Mouse (Mus musculus) olfactory bulb, adult 2 months (tissue): ENCODE measurements at regions not wholly inside any gene's neighbourhood (a gene's known extent, or its start where the extent isn't known, plus 50 kb on each side); places are given as distances from the start of the nearest gene placed in this dataset.
"Not testable (repeated sequence)": the region's sequence is repeated elsewhere in the genome, so short reads cannot be mapped to it uniquely, and the experiment has no call there.

Experiments
- H3K27ac ChIP-seq: fragments of 200-500 bp; 2 replicates; pipeline ENCODE4 v1.5.1; 2012; ENCODE audit warnings: low read depth, low read length; ENCODE audit not compliant: insufficient read depth
- H3K4me1 ChIP-seq: fragments of 200-500 bp; 2 replicates; pipeline ENCODE4 v1.6.1; 2012; ENCODE audit warnings: low read length; ENCODE audit not compliant: control insufficient read depth, insufficient read depth
- H3K4me3 ChIP-seq: fragments of 200-500 bp; 2 replicates; pipeline ENCODE4 v1.5.1; 2012; ENCODE audit warnings: mild to moderate bottlenecking, low read depth, low read length, moderate library complexity; ENCODE audit not compliant: insufficient read depth
- CTCF ChIP-seq: fragments of 200-500 bp; IDR thresholded peaks from 2 replicates; pipeline ENCODE4 v1.5.1; 2012; ENCODE audit warnings: low read depth, mild to moderate bottlenecking, low read length, moderate library complexity; ENCODE audit not compliant: insufficient read depth
- POLR2A ChIP-seq: fragments of 200-500 bp; IDR thresholded peaks from 2 replicates; pipeline ENCODE4 v1.6.1; 2012; ENCODE audit warnings: mild to moderate bottlenecking, low read depth, low read length, moderate library complexity; ENCODE audit not compliant: insufficient read depth
- WGBS: fragments of 180-500 bp; shearing (Covaris S2); methylation state at CpG from one replicate; pipeline ENCODE4 v1.1.7; 2018; 5-methylcytosine and 5-hydroxymethylcytosine counted together

DNA sequence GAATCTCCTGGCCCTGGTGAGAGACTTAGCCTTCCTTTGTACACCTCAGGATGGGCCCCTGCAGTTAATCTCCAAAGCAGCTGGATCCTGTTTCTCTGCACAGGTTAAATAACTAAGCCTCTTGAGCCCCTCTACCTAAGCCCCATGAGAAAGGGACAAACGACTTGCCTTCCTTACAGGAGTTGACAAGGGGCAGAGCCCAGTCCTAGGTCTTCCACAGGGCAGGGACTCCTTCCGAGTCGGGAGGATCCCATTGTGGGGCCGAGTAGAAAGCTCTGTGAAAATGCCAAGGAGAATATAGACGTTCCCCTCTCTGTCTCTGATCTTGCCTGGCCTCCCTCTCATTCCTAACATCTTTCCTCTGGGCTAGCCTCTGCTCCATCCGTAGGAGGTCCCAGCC is 118.7 kb upstream of the Cpsf6 start:
- peaks cover 3% of the 10 kb centered on the region; the same call in 1 of the 2 replicates for H3K4me1 ChIP-seq
- H3K27ac ChIP-seq, result no peak overlapping the region
- 73% methylated on average over 6 of the region's 6 CpGs for whole genome bisulfite sequencing
- H3K4me3 ChIP-seq, result no peak overlapping the region
- TF ChIP-seq POLR2A, result no peak
- TF ChIP-seq CTCF, result no peak

DNA sequence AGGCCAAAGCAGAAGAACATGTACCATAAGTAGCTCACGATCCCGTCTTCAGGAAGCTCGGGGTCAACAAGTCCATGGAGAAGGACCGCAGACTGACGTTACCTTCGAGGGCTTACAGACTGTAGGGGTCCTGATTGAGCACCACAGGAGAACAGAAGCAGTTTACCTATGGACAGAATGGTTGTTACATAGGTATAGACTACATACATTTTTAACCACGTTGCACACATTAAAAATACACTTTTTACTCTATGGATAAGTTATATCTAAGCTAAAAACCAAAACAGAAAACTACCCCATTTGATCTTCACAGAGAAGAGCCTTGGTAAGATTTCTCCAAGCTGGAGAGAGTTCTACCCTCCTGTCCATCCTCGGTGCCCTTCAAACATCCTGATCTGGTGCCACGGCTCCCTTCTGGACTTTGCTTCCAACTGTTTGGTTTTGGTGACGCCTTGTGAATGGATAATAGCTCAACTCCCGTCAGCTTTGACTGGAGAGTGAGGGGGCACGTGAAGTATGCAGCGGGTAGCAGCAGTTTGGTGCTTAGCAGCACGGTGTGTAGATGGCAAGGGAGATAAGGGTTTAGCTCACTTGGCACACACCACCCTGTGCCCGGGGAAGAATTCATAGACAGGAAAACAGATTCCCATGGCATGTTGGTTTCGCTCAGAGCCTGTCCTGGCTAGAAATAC is 117.9 kb upstream of the Cpsf6 start:
- H3K4me1 ChIP-seq, result peaks cover 3% of the 10 kb centered on the region; the same call in 1 of the 2 replicates
- TF ChIP-seq CTCF, result no peak
- no peak for TF ChIP-seq POLR2A
- no peak overlapping the region for H3K27ac ChIP-seq
- H3K4me3 ChIP-seq, result no peak overlapping the region
- 80% methylated on average over 16 of the region's 16 CpGs for WGBS

DNA sequence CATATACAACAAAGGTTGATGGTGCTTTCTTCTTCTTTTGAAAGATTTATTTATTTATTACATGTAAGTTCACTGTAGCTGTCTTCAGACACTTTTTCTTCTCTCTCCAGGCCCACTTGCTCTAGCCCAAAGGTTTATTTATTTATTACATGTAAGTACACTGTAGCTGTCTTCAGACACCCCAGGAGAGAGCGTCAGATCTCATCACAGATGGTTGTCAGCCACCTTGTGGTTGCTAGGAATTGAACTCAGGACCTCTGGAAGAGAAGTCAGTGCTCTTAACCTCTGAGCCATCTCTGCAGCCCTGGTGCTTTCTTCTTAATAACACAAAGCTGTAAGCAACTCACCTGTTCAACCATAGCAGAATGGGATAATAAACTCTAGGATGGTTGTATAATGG is 117.3 kb upstream of the Cpsf6 start:
- WGBS, result 97% methylated on average over 1 of the region's 1 CpGs

DNA sequence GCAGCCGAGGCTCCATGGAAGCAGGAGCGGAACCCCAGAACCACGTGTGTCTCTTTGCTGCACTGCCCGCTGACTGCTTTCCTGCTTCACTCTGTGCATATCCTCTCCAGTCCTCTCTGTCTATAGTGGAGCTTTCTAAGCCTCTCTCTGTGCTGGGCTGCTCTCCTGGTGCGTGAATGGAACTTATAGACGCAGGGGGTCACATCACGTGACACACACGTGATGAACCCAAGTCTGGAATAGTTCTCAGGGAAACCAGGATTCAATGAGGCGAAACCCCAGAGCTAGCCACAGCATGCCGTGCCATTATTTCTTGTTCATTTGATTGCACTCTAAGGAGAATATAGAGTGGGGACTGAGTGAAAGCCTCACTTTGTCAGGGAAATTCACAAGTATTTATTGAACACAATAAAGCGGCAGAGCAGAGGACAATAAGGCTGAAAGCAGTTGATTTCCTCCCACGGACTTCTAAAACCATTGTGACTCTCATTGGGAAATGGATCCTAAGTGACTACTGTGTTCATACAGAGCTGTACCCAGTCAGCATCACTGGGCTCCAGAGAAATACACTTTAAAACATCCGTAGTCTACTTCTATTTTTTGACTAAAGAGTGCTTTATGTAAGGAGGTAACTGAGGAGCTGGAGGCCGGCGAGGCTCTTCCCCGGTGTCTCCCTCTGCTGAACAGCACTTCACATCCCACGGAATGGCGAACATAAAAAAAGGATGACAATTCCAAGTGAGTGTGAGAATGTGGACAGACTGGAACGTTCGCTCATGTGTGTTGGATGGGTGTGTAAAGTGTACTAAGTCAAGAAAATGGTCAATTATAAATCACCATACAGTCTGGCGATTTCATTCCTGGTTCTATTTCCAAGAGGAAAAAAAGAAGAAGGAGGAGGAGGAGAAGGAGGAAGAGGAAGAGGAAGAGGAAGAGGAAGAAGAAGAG is 116.5 kb upstream of the Cpsf6 start:
- 48% methylated on average over 21 of the region's 21 CpGs for whole genome bisulfite sequencing

More for the DNA sequence above, 117.3 kb upstream of the Cpsf6 start:
- not testable (repeated sequence) for H3K4me3 ChIP-seq, H3K4me1 ChIP-seq, H3K27ac ChIP-seq

DNA sequence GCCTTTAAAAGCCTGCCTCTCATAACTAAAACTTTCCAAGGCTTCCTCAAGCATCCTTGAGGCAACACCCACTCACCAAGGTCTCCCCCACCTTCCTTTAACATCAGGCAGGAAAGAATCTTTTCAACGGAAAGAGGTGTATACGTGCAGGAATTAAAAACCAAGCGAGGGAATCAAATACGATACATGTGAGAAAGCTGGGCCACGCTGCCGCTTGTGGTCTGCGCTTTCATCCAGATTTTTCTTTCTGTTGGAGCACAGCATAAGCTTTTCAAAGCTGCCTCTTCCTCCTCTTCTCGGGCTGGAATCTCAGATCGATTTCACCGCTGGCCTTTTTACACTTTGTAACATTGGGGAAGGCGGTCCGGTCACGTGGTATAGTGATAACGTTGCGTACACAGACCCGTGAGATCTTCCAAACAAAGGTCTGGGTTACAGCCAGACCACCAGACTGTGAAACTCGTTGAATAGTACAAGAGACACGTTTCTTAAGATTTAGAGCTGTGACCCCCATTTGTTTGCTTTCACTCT is 114.4 kb upstream of the Cpsf6 start:
- peaks cover 3% of the 10 kb centered on the region; the same call in 1 of the 2 replicates for H3K4me1 ChIP-seq
- TF ChIP-seq POLR2A (no peak), CTCF (no peak)
- 50% methylated on average over 18 of the region's 18 CpGs for WGBS
- no peak overlapping the region for H3K27ac ChIP-seq
- no peak overlapping the region for H3K4me3 ChIP-seq

More for the DNA sequence above, 116.5 kb upstream of the Cpsf6 start:
- H3K4me3 ChIP-seq, result no peak overlapping the region
- H3K4me1 ChIP-seq, result peaks cover 3% of the 10 kb centered on the region; the same call in 1 of the 2 replicates
- TF ChIP-seq POLR2A (no peak), CTCF (no peak)
- no peak overlapping the region for H3K27ac ChIP-seq

DNA sequence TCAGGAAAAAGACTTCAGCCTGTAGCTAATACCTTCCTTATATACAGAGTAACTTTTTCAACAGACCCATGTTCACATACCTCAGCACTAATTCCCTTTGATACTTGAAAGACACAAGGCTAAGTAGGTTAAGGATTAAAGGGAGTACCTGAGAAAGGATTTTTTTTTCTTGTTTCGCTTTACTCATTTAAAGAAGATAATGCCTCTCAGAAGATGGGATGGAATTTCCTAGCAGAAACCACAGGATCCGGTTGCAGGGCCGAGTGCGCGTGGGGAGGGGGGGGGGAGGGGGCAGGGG is 114.0 kb upstream of the Cpsf6 start:
- no peak overlapping the region for H3K27ac ChIP-seq
- peaks cover 3% of the 10 kb centered on the region; the same call in 1 of the 2 replicates for H3K4me1 ChIP-seq
- WGBS, result 54% methylated on average over 4 of the region's 5 CpGs
- no peak overlapping the region for H3K4me3 ChIP-seq
- no peak for TF ChIP-seq POLR2A
- no peak for TF ChIP-seq CTCF

DNA sequence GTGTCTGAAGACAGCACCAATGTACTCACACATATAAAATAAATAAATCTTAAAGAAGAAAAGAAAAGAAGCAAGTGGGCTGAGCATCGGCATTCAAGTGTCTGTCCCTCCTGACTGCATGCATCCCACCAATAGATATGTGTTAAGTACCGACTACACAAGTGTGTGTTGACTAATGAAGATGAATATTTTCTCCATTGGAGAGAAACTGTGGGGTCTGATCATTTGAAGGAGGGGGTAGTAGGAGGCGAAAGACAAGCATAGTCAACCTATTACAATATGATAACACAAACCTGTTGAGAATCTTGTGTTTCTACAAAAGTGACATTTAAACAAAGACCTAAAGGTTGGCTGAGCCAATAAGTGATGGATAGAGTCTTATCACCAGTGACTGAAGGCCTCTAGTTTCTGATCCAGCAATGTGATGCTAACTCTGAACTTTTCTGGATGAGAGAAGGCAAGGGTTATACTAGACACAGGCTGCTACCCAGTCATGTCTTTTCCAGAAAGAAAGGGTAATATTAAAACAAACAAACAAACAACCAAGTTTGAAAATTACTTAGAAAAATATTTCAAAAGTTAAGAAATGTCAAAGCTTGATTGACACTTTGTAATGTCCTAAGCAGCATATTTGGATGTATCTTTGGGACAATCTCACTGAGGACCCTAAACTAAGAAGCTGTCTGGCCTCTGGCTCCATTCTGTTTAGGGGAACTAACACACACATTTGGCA is 113.4 kb upstream of the Cpsf6 start:
- Histone ChIP-seq H3K4me3 (no peak overlapping the region), H3K27ac (no peak overlapping the region), H3K4me1 (peaks cover 3% of the 10 kb centered on the region; the same call in 1 of the 2 replicates)
- no peak for TF ChIP-seq CTCF
- TF ChIP-seq POLR2A, result no peak
- WGBS, result 95% methylated on average over 3 of the region's 3 CpGs

DNA sequence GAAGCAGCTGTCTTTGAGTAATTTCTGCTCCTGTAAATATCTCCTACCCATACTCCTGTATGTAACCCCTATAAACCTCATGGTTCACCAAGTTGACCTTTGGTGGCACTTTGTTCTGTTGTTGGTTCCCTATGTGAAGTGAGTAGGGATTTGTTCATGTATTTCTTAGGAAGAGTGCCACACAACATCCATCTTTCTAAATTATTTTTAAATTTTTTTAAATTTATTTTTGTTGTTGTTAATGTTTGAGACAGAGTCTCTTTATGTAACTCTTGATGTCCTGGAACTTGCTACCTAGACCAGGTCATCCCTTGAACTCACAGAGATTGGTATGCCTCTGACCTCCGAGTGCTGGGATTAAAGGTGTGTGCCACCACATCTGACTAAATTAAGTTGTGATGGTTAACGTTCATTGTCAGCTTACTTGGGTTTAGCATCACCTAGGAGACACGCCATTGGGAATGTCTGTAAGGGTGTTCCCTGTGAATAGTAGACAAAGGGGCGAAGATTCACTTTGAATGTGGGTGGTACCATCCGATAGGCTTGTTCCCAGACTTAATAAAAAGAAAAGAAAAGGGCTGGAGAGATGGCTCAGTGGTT is 112.7 kb upstream of the Cpsf6 start:
- no peak overlapping the region for H3K27ac ChIP-seq
- 94% methylated on average over 5 of the region's 5 CpGs for WGBS
- H3K4me3 ChIP-seq, result no peak overlapping the region
- TF ChIP-seq POLR2A (no peak), CTCF (no peak)
- peaks cover 3% of the 10 kb centered on the region; the same call in 1 of the 2 replicates for H3K4me1 ChIP-seq
